Mouse (Mus musculus) spleen, postnatal 14 days (tissue): ENCODE data around the gene Lrpap1.

ENCODE experiments used
- DNase-seq, 2 experiments: peaks; one replicate each; pipeline ENCODE4 v3.0.0; 2021 to 2022; ENCODE audit warnings: low spot score in 2 of 2

Gene Lrpap1

GRCm38 (mm10) chr5:35104960-35105921 is at the start of gene Lrpap1:
Lrpap1 (minus strand) TSS chr5:35105766.
- DNase-seq: peak; percentile 81 to 84

GRCm38 (mm10) chr5:35149939-35150338 is 44.4 kb upstream of the Lrpap1 start:
- DNase-seq: no peak

- DNase-seq: no peak
Observed at GRCm38 (mm10) chr5:35149526-35149925, 44.0 kb upstream of the Lrpap1 start.

GRCm38 (mm10) chr5:35147963-35148767 is 42.6 kb upstream of the Lrpap1 start:
- no peak for DNase-seq

GRCm38 (mm10) chr5:35147155-35147962 is 41.8 kb upstream of the Lrpap1 start:
- no peak for DNase-seq

- no peak for DNase-seq
Observed at GRCm38 (mm10) chr5:35146747-35147146, 41.2 kb upstream of the Lrpap1 start.

GRCm38 (mm10) chr5:35144716-35145115 is 39.1 kb upstream of the Lrpap1 start:
- DNase-seq: no peak

GRCm38 (mm10) chr5:35143460-35144245 is 38.1 kb upstream of the Lrpap1 start:
- DNase-seq: no peak

GRCm38 (mm10) chr5:35142910-35143309 is 37.3 kb upstream of the Lrpap1 start:
- no peak for DNase-seq

GRCm38 (mm10) chr5:35141316-35141715 is 35.8 kb upstream of the Lrpap1 start:
- no peak for DNase-seq

GRCm38 (mm10) chr5:35138183-35138611 is 32.6 kb upstream of the Lrpap1 start:
- DNase-seq: no peak

GRCm38 (mm10) chr5:35137510-35138182 is 32.1 kb upstream of the Lrpap1 start:
- no peak for DNase-seq

GRCm38 (mm10) chr5:35135903-35136302 is 30.3 kb upstream of the Lrpap1 start:
- DNase-seq: no peak

GRCm38 (mm10) chr5:35134286-35134685 is 28.7 kb upstream of the Lrpap1 start:
- DNase-seq: no peak

- no peak for DNase-seq
Observed at GRCm38 (mm10) chr5:35133468-35133867, 27.9 kb upstream of the Lrpap1 start.

GRCm38 (mm10) chr5:35132278-35132980 is 26.9 kb upstream of the Lrpap1 start:
- DNase-seq: no peak

GRCm38 (mm10) chr5:35131773-35132172 is 26.2 kb upstream of the Lrpap1 start:
- DNase-seq: peak; percentile 43 to 71

- DNase-seq: no peak
Observed at GRCm38 (mm10) chr5:35131237-35131636, 25.7 kb upstream of the Lrpap1 start.

GRCm38 (mm10) chr5:35129767-35130191 is 24.2 kb upstream of the Lrpap1 start:
- DNase-seq: no peak

- no peak for DNase-seq
Observed at GRCm38 (mm10) chr5:35129208-35129607, 23.6 kb upstream of the Lrpap1 start.
